Mouse (Mus musculus) stomach, postnatal 0 days (tissue): ENCODE data around the gene Nr6a1.

Experiments used
- CTCF ChIP-seq: IDR thresholded peaks from 2 replicates; pipeline ENCODE4 v1.5.1; 2016; ENCODE audit warnings: antibody characterized with exemption, low read depth, mild to moderate bottlenecking, moderate library complexity
- EP300 ChIP-seq: optimal IDR thresholded peaks from 2 replicates; pipeline ENCODE3; 2016; ENCODE audit warnings: antibody characterized with exemption

- no peak for TF ChIP-seq CTCF
- TF ChIP-seq EP300, result no peak
Observed at GRCm38 (mm10) chr2:38779939-38780338, 147.5 kb downstream of the Nr6a1 start.
